Mouse (Mus musculus) myocyte (in vitro differentiated cells): ENCODE data around the gene Cdk5r1.

ENCODE experiments used
- POLR2A ChIP-seq: IDR thresholded peaks from one replicate; pipeline ENCODE4 v1.6.1; 2011; ENCODE audit warnings: low read depth, mild to moderate bottlenecking, control low read depth, moderate library complexity; ENCODE audit not compliant: insufficient read length
- USF1 ChIP-seq: IDR thresholded peaks from one replicate; pipeline ENCODE4 v1.6.1; 2011; ENCODE audit warnings: low read depth, mild to moderate bottlenecking, control low read depth, moderate library complexity

DNA sequence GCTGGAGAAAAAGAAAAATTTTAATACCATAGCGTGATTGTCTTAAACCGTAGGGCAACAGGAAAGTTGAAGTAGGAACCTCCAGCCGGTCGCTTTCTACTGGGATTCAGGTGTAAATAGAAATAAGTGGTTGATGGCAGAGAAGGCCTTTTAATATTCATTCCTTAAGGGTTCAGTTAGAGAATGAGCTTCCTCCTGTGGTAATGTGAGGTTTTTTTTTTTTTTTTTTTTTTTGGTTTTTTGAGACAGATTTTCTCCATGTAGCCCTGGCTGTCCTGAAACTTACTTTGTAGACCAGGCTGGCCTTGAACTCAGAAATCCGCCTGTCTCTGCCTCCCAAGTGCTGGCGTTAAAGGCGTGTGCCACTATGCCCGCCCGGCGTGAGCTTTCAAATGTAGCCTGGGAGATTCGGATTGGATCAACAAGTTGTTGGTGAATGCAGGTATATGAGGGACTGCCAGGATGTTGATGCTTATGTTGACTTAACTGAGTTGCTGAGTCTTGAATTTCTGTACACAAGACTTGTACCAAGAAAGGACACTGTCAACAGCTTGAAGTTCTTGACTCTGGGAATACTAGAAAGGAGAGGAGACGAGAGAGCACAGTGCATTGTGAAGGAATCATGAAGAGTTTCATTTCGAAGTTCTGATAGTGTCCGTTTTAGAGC lies 47.2 kb upstream of the Cdk5r1 start:
- TF ChIP-seq USF1, result no peak
- no peak for TF ChIP-seq POLR2A
